Mouse (Mus musculus) forebrain, embryonic 13.5 days (tissue): Measurements from ENCODE around the gene Ptafr. TPM values are rescaled to one million over a fixed set of nuclear protein-coding genes. Genes with fewer than 3 reads are reported as not detected.
"Not testable (repeated sequence)": the region's sequence is repeated elsewhere in the genome, so short reads cannot be mapped to it uniquely, and the experiment has no call there.

Source experiments
- ATAC-seq: fragments of 200-750 bp; cut with Nextera tagmentation; 2 replicates; pipeline ENCODE4 v1.8.0; 2017
- H3K27ac ChIP-seq: fragments of 300-500 bp; sonication (generic); 2 replicates; pipeline ENCODE4 v1.5.1; 2015; ENCODE audit warnings: inconsistent platforms, mild to moderate bottlenecking, moderate library complexity
- H3K27me3 ChIP-seq: fragments of 300-500 bp; sonication (generic); 2 replicates; pipeline ENCODE4 v1.6.1; 2015; ENCODE audit warnings: mild to moderate bottlenecking, inconsistent platforms
- H3K36me3 ChIP-seq: fragments of 300-500 bp; sonication (generic); 2 replicates; pipeline ENCODE4 v1.6.1; 2015; ENCODE audit warnings: mild to moderate bottlenecking, inconsistent platforms; ENCODE audit not compliant: poor library complexity, severe bottlenecking
- H3K4me1 ChIP-seq: fragments of 300-500 bp; sonication (generic); 2 replicates; pipeline ENCODE4 v1.6.1; 2015; ENCODE audit warnings: inconsistent platforms
- H3K4me2 ChIP-seq: fragments of 300-500 bp; sonication (generic); 2 replicates; pipeline ENCODE4 v1.6.1; 2015; ENCODE audit warnings: inconsistent platforms, mild to moderate bottlenecking, moderate library complexity
- H3K4me3 ChIP-seq: fragments of 300-500 bp; sonication (generic); 2 replicates; pipeline ENCODE4 v1.5.1; 2015; ENCODE audit warnings: mild to moderate bottlenecking, inconsistent platforms
- H3K9ac ChIP-seq: fragments of 300-500 bp; sonication (generic); 2 replicates; pipeline ENCODE4 v1.6.1; 2015; ENCODE audit warnings: mild to moderate bottlenecking, inconsistent platforms
- H3K9me3 ChIP-seq: fragments of 300-500 bp; sonication (generic); replicated peaks from 2 replicates; pipeline ENCODE4 v1.6.1; 2016; ENCODE audit warnings: inconsistent platforms
- WGBS: fragments of 180-500 bp; shearing (Covaris S2); methylation state at CpG from one replicate; pipeline ENCODE4 v1.1.7; 2015; 5-methylcytosine and 5-hydroxymethylcytosine counted together
- polyA plus RNA-seq: library from polyadenylated mRNA; unstranded; fragments of >200 nt; fragmentation: Nextera tagmentation; extraction: Ambion mirVana; gene quantifications from 2 replicates; pipeline ENCODE4 v1.2.1, GENCODE M21; 2015

Gene Ptafr
- polyA plus RNA-seq, 1 experiment from 2014 or later: 0.13 TPM

DNA sequence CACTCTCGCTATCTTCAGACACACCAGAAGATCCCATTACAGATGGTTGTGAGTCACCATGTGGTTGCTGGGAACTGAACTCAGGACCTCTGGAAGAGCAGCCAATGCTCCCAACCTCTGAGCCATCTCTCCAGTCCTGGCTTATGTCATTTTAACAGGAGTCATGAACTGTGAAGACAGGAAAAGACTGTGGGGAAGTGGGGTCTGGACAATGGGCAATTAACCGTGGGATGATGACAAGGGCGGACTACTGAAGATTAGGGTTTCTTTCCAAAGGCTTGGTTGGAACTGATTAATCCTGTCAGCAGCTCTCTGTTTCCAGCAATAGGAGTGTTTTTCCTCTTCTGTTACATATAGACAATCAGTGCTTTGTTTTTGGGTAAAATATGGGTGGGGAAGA, 35.9 kb downstream of the Ptafr start:
- ATAC-seq: no peak
- H3K9ac ChIP-seq: no peak overlapping the region
- H3K4me2 ChIP-seq: no peak overlapping the region
- H3K4me1 ChIP-seq: no peaks in the 10 kb centered on the region
- no peaks in the 10 kb centered on the region for H3K36me3 ChIP-seq
- H3K27me3 ChIP-seq: no peaks in the 10 kb centered on the region
- WGBS: 83% methylated on average over 3 of the region's 3 CpGs
- H3K27ac ChIP-seq: no peak overlapping the region
- H3K9me3 ChIP-seq: no peaks in the 10 kb centered on the region
- H3K4me3 ChIP-seq: no peak overlapping the region

GRCm38 (mm10) chr4:132600465-132600864, 36.6 kb downstream of the Ptafr start:
- Histone ChIP-seq H3K27ac (no peak overlapping the region), H3K9ac (no peak overlapping the region), H3K9me3 (no peaks in the 10 kb centered on the region), H3K4me2 (no peak overlapping the region), H3K36me3 (no peaks in the 10 kb centered on the region), H3K4me3 (no peak overlapping the region), H3K27me3 (no peaks in the 10 kb centered on the region), H3K4me1 (no peaks in the 10 kb centered on the region)
- WGBS: 81% methylated on average over 6 of the region's 6 CpGs
- ATAC-seq: no peak

- H3K27ac ChIP-seq, H3K9ac ChIP-seq, H3K4me3 ChIP-seq, H3K36me3 ChIP-seq, H3K27me3 ChIP-seq, H3K9me3 ChIP-seq, H3K4me1 ChIP-seq, ATAC-seq, H3K4me2 ChIP-seq: not testable (repeated sequence)
- whole genome bisulfite sequencing: 92% methylated on average over 4 of the region's 5 CpGs
These were observed 37.4 kb downstream of the Ptafr start for GRCm38 (mm10) chr4:132601242-132601641.

DNA sequence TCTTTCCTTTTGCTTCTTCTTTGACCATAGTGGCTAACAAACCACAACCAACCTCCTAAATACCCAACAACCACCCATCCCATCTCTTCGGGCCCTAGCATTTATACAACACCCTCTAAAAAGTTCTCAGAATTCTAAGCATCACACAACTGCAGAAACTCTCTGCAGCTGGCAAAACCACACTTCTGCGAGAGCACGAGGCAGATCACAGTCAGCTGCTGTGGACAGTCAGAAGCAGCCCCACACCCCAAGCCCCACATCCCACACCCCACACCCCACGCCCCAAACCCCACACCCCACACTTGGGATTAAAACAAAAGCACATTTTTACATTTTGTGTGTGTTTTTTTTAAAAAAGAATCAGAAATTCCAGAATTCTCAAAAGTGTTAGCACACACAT, 39.6 kb downstream of the Ptafr start:
- no peaks in the 10 kb centered on the region for H3K9me3 ChIP-seq
- H3K4me3 ChIP-seq: no peak overlapping the region
- H3K36me3 ChIP-seq: no peaks in the 10 kb centered on the region
- H3K27me3 ChIP-seq: no peaks in the 10 kb centered on the region
- H3K9ac ChIP-seq: no peak overlapping the region
- ATAC-seq: no peak
- no peaks in the 10 kb centered on the region for H3K4me1 ChIP-seq
- no peak overlapping the region for H3K4me2 ChIP-seq
- 81% methylated on average over 4 of the region's 4 CpGs for WGBS
- H3K27ac ChIP-seq: no peak overlapping the region

- H3K4me3 ChIP-seq: no peak overlapping the region
- no peak for ATAC-seq
- no peak overlapping the region for H3K9ac ChIP-seq
- no peaks in the 10 kb centered on the region for H3K9me3 ChIP-seq
- no peaks in the 10 kb centered on the region for H3K4me1 ChIP-seq
- no peak overlapping the region for H3K27ac ChIP-seq
- no peaks in the 10 kb centered on the region for H3K27me3 ChIP-seq
- no peaks in the 10 kb centered on the region for H3K36me3 ChIP-seq
- WGBS: 88% methylated on average over 5 of the region's 5 CpGs
- H3K4me2 ChIP-seq: no peak overlapping the region
These were observed 41.9 kb downstream of the Ptafr start for GRCm38 (mm10) chr4:132605816-132606215.

- H3K36me3 ChIP-seq: no peaks in the 10 kb centered on the region
- no peaks in the 10 kb centered on the region for H3K9me3 ChIP-seq
- no peaks in the 10 kb centered on the region for H3K4me1 ChIP-seq
- no peak for ATAC-seq
- H3K4me2 ChIP-seq: no peak overlapping the region
- no peak overlapping the region for H3K9ac ChIP-seq
- no peak overlapping the region for H3K4me3 ChIP-seq
- H3K27me3 ChIP-seq: no peaks in the 10 kb centered on the region
- 56% methylated on average over 4 of the region's 4 CpGs for WGBS
- H3K27ac ChIP-seq: no peak overlapping the region
These were observed 44.3 kb downstream of the Ptafr start for GRCm38 (mm10) chr4:132608147-132608546.

- no peak for ATAC-seq
- 75% methylated on average over 3 of the region's 3 CpGs for WGBS
- Histone ChIP-seq H3K9me3 (peaks cover 7% of the 10 kb centered on the region; the same call in 1 of the 2 replicates), H3K36me3 (no peaks in the 10 kb centered on the region), H3K9ac (no peak overlapping the region), H3K4me1 (no peaks in the 10 kb centered on the region), H3K4me2 (no peak overlapping the region), H3K27ac (no peak overlapping the region), H3K27me3 (no peaks in the 10 kb centered on the region), H3K4me3 (no peak overlapping the region)
These were observed 46.6 kb downstream of the Ptafr start for GRCm38 (mm10) chr4:132610301-132610984.

DNA sequence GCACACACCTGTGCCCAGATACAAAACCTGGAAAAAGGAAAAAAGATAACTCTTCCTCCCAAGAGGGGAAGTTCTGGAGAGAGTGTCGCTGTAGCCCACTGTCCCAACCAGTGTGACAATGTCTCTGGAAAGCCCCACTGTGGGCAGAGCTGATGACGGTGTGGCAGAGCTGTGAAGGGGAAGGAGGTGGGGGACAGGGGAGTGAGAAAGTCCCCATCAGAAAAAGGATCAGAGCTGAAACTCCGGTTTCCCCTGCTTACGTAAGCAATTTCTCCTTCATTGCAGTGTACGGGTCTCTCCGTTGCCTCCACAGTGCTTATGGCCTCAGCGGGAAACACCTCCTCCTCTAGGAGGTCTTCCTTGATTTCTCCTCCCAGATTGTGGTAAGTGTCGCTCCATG, 47.5 kb downstream of the Ptafr start:
- no peaks in the 10 kb centered on the region for H3K4me1 ChIP-seq
- H3K4me2 ChIP-seq: no peak overlapping the region
- H3K27me3 ChIP-seq: no peaks in the 10 kb centered on the region
- peaks cover 7% of the 10 kb centered on the region; the same call in 1 of the 2 replicates for H3K9me3 ChIP-seq
- H3K9ac ChIP-seq: no peak overlapping the region
- no peak overlapping the region for H3K4me3 ChIP-seq
- WGBS: 79% methylated on average over 8 of the region's 8 CpGs
- ATAC-seq: no peak
- H3K27ac ChIP-seq: no peak overlapping the region
- no peaks in the 10 kb centered on the region for H3K36me3 ChIP-seq

GRCm38 (mm10) chr4:132617873-132618272, 54.0 kb downstream of the Ptafr start:
- Histone ChIP-seq H3K9me3 (peaks cover 7% of the 10 kb centered on the region; the same call in 1 of the 2 replicates), H3K36me3 (no peaks in the 10 kb centered on the region), H3K27ac (no peak overlapping the region), H3K4me2 (no peak overlapping the region), H3K27me3 (no peaks in the 10 kb centered on the region), H3K9ac (no peak overlapping the region), H3K4me3 (no peak overlapping the region), H3K4me1 (no peaks in the 10 kb centered on the region)
- ATAC-seq: no peak
- WGBS: 96% methylated on average over 6 of the region's 6 CpGs

DNA sequence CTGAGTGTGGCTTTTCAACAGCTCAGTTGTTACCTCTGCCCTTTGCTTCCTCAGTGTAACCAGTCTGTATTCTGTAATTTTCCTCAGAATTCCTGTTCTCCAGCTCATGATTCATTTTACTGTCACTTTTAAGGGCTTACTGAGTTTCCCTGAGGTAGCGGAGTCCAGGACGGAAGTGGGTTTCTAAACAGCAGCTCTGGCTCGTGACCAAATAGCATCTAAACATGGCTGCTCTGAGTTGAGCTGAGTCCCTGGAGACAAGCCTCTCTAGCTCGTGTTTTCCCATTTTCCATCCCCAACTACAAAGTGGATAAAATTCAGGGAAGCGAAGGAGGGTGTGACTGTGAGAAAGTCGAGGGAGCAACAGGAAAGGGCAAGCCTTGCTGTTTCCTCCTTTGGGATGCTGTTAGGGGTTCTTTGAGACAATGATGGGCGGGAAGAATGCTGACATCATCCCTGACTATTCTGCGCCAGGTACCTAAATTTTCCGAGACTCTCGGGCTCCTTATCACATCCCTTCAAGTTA, 55.0 kb downstream of the Ptafr start:
- WGBS: 87% methylated on average over 10 of the region's 10 CpGs
- Histone ChIP-seq H3K4me1 (no peaks in the 10 kb centered on the region), H3K4me3 (no peak overlapping the region), H3K9me3 (peaks cover 7% of the 10 kb centered on the region; the same call in 1 of the 2 replicates), H3K4me2 (no peak overlapping the region), H3K27me3 (no peaks in the 10 kb centered on the region), H3K9ac (no peak overlapping the region), H3K27ac (no peak overlapping the region), H3K36me3 (no peaks in the 10 kb centered on the region)
- ATAC-seq: no peak

DNA sequence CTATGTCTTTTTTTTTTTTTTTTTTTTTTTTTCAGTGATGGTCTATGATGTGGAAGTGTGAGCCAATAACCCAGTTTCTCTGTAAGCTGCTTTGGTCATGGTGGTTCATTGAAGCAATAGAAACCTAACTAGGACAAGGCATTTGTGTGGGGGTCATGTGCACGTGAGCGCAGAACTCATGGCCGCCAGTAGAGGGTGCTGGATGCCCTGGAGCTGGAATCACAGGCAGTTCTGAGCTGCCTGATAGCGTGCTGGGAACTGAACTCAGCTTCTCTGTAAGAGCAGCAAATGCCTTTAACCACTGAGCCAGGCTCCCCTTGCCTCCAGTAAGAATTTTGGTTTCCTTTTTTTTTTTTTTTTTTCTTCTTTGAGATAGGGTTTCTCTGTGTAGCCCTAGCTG, 56.3 kb downstream of the Ptafr start:
- Histone ChIP-seq H3K27ac (no peak overlapping the region), H3K27me3 (no peaks in the 10 kb centered on the region), H3K4me3 (no peak overlapping the region), H3K9ac (no peak overlapping the region), H3K36me3 (no peaks in the 10 kb centered on the region), H3K9me3 (0 out of 2 replicates have a peak, but pooled peaks cover 1% of the 10 kb centered on the region), H3K4me1 (no peaks in the 10 kb centered on the region), H3K4me2 (no peak overlapping the region)
- ATAC-seq: no peak
- 85% methylated on average over 4 of the region's 4 CpGs for WGBS

GRCm38 (mm10) chr4:132621287-132622068, 57.6 kb downstream of the Ptafr start:
- H3K27me3 ChIP-seq: no peaks in the 10 kb centered on the region
- no peaks in the 10 kb centered on the region for H3K36me3 ChIP-seq
- no peak overlapping the region for H3K27ac ChIP-seq
- no peak for ATAC-seq
- H3K4me1 ChIP-seq: no peaks in the 10 kb centered on the region
- no peaks in the 10 kb centered on the region for H3K9me3 ChIP-seq
- 81% methylated on average over 7 of the region's 7 CpGs for WGBS
- H3K9ac ChIP-seq: no peak overlapping the region
- H3K4me3 ChIP-seq: no peak overlapping the region
- H3K4me2 ChIP-seq: no peak overlapping the region
